ENCODE assay signal across 15 mouse cellular contexts in genomic region chr1:96423481-96423880, GRCm38 (mm10).
"Had no signal": no experiment of that assay in that cellular context is flagged by ENCODE, and none has a peak within 500 bp of the region (broad histone marks: within the 10 kb centered on the region; RNA-seq: fewer than 3 reads in every experiment).

No protein-coding gene starts in this region.

- H3K4me3 ChIP-seq: neural tube, embryonic 13.5 days; neural tube, embryonic 15.5 days; stomach, embryonic 15.5 days had no signal

- H3K4me2 ChIP-seq: neural tube, embryonic 13.5 days; neural tube, embryonic 15.5 days; stomach, embryonic 15.5 days had no signal

- H3K9me3 ChIP-seq: neural tube, embryonic 13.5 days; neural tube, embryonic 15.5 days; stomach, embryonic 15.5 days had no signal

- DNase-seq: retina, postnatal 1 day; right cerebral cortex, adult 18-20 months; right cerebral cortex, postnatal 14 days; right cerebral cortex, postnatal 4 days; spleen, adult 18-20 months; thymus, adult 18-20 months; thymus, adult 2 months; thymus, postnatal 14 days; thymus, postnatal 25 days; thymus, postnatal 36 days; thymus, postnatal 4 days had no signal

- H3K27me3 ChIP-seq: neural tube, embryonic 13.5 days; neural tube, embryonic 15.5 days; stomach, embryonic 15.5 days had no signal

- H3K27ac ChIP-seq: neural tube, embryonic 13.5 days; neural tube, embryonic 15.5 days; stomach, embryonic 15.5 days; stomach, postnatal 0 days had no signal

- H3K4me1 ChIP-seq: neural tube, embryonic 13.5 days; neural tube, embryonic 15.5 days; stomach, embryonic 15.5 days had no signal

- H3K9ac ChIP-seq: neural tube, embryonic 13.5 days; neural tube, embryonic 15.5 days; stomach, embryonic 15.5 days had no signal

- H3K36me3 ChIP-seq: neural tube, embryonic 13.5 days; neural tube, embryonic 15.5 days; stomach, embryonic 15.5 days had no signal
